Mouse (Mus musculus) CH12.LX (cell line): ENCODE results near the gene Pgm3.
A peak's percentile ranks its signal among the peaks of the same experiment; 100 is the strongest.

Source experiments
- CTCF ChIP-seq, 2 experiments: IDR thresholded peaks in 1 of 2; conservative IDR thresholded peaks in 1 of 2; 2 replicates each; pipeline ENCODE4 v1.5.1; 2011 to 2012; ENCODE audit warnings: low read depth in 2 of 2, low read length in 2 of 2, improper control_type of control experiment in 1 of 2, inconsistent platforms in 1 of 2, mild to moderate bottlenecking in 1 of 2, moderate library complexity in 1 of 2
- MXI1 ChIP-seq: IDR thresholded peaks from 2 replicates; pipeline ENCODE4 v1.6.1; 2011; ENCODE audit warnings: mild to moderate bottlenecking, low read depth, low read length, improper control_type of control experiment
- POLR2A ChIP-seq: IDR thresholded peaks from 2 replicates; pipeline ENCODE4 v1.6.1; 2011; ENCODE audit warnings: low read depth, mild to moderate bottlenecking, improper control_type of control experiment, low read length
- ZMIZ1 ChIP-seq: IDR thresholded peaks from 2 replicates; pipeline ENCODE4 v1.6.1; 2012; ENCODE audit warnings: low read depth, mild to moderate bottlenecking, inconsistent platforms, low read length, improper control_type of control experiment

DNA sequence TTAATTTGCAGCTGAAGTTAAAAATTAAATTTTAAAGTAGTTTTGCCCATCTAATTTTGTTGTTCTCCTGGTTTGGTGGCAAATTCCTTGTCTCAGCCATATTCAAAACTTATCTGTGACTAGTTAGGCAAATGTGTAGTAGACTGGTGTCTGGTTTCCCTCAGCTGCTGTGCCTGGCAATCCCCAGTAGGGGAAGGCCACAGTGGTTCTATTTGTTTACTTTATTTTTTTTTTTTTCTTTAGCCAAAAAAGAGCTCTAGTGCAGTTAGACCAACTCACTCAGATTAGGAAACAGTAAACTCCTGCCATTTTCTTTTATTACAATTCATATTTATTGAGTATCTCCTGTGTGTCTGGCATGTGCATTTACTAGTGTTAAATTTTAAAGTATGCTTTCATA, 49.3 kb downstream of the Pgm3 start:
- TF ChIP-seq POLR2A (no peak), ZMIZ1 (no peak), MXI1 (no peak), CTCF (conservative IDR thresholded peaks at IDR 0.05 in 1 of 2, IDR thresholded peaks at IDR 0.05 in 1 of 2; ENCODE audit: low read depth in 2 of 2, low read length in 2 of 2) (0 out of 4 replicates have a peak, but pooled peaks of 1 of the 2 experiments have one; percentile 5)
